Mouse (Mus musculus): ENCODE measurements around the gene Fam25c. TPM values are rescaled to one million over a fixed set of nuclear protein-coding genes. Genes with fewer than 3 reads are reported as not detected.
A peak's percentile ranks its signal among the peaks of the same experiment; 100 is the strongest.
"Not testable (repeated sequence)": the region's sequence is repeated elsewhere in the genome, so short reads cannot be mapped to it uniquely, and the experiment has no call there.

The Fam25c gene
- polyA plus RNA-seq, 1 experiment from 2014 or later: not detected

DNA sequence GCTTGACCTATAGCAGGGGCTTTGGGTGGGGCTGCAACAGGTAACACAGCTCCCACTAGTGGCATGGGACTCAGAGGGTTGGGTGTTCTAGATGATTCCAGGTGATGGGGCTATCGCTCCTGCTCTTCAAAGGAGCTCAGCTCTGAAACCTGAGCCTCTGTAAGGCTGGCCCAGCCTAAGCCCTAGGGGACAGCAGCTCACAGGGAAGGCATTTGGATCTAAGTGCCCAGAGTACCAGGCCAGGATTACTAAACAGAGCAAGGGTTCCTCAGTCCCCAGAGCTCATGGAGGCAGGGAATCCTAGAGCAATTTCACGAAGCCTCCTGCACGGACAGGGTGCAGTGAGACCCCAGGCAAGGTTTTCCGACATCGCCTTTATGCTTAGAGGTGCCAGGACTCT lies 20.7 kb upstream of the Fam25c start:
- no peak overlapping the region for H3K9ac ChIP-seq
- no peaks in the 10 kb centered on the region for H3K27me3 ChIP-seq
- H3K36me3 ChIP-seq (replicated peaks): no peaks in the 10 kb centered on the region
- no peak overlapping the region for H3K4me2 ChIP-seq
- ATAC-seq (ENCODE audit: low FRiP score): no peak
- no peak overlapping the region for H3K27ac ChIP-seq
- H3K4me3 ChIP-seq (replicated peaks): no peak overlapping the region
- no peaks in the 10 kb centered on the region for H3K9me3 ChIP-seq
- WGBS: 82% methylated on average over 5 of the region's 5 CpGs
- H3K4me1 ChIP-seq: peaks cover 12% of the 10 kb centered on the region

DNA sequence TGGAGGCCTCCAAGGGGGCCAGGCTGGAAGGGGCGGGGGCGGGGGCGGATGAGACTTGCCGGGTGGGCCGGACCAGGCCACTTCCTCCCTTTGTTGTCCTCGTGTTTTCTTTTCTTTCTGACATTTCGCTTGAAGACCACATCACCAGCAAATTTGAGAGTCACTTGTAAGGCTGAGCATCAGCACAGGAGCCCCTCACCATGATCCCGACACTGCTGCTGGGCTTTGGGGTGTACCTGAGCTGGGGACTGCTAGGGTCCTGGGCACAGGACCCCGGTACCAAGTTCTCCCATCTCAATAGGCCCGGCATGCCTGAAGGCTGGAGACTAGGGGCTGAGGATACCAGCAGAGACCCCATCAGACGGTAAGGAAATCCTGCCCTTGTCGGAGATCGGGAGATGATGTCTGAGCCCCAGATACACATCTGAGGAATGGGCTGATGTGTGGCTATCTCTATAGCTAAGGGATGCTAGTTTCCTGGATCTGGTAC lies 20.2 kb upstream of the Fam25c start, which contains the start of gene Mmrn2:
Gene Mmrn2 (plus strand): TSS at position 51 of the 490 bp plus-strand sequence.
- Histone ChIP-seq H3K4me1 (peaks cover 12% of the 10 kb centered on the region), H3K27ac (no peak within 1 kb of the TSS), H3K27me3 (no peaks in the 10 kb centered on the region), H3K9ac (no peak within 1 kb of the TSS), H3K4me2 (no peak within 1 kb of the TSS), H3K9me3 (no peaks in the 10 kb centered on the region), H3K4me3 (replicated peaks) (no peak within 1 kb of the TSS), H3K36me3 (replicated peaks) (no peaks in the 10 kb centered on the region)
- 86% methylated on average over 13 of the region's 13 CpGs for WGBS
- ATAC-seq (ENCODE audit: low FRiP score): no peak

DNA sequence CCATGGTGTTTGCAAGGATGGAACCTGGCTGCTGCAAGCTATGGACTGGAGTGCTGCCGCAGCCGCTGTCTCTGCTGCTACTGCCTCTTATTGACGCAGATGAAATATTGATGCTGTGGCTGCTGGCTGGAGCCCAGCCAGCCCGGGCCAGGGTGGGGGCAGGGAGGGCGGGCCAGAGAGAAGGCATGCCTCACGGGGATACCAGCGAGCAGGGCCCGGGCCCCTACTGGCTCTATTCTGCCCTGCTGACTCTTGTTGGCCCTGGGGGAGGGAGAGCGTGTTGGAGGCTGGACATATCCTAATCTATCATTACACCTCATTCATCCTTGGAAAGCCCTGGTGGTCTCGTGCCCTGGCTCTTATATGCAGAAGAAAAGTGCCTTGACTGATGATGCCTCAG lies 19.3 kb upstream of the Fam25c start, which contains the start of gene Sncg:
Gene Sncg (minus strand): TSS at position 213 of the 400 bp plus-strand sequence.
- H3K4me3 ChIP-seq (replicated peaks): no peak within 1 kb of the TSS
- no peak for ATAC-seq (ENCODE audit: low FRiP score)
- H3K9ac ChIP-seq: no peak within 1 kb of the TSS
- 82% methylated on average over 9 of the region's 10 CpGs for WGBS
- H3K36me3 ChIP-seq (replicated peaks): no peaks in the 10 kb centered on the region
- no peaks in the 10 kb centered on the region for H3K9me3 ChIP-seq
- no peak within 1 kb of the TSS for H3K27ac ChIP-seq
- peaks cover 12% of the 10 kb centered on the region for H3K4me1 ChIP-seq
- no peak within 1 kb of the TSS for H3K4me2 ChIP-seq
- H3K27me3 ChIP-seq: no peaks in the 10 kb centered on the region

DNA sequence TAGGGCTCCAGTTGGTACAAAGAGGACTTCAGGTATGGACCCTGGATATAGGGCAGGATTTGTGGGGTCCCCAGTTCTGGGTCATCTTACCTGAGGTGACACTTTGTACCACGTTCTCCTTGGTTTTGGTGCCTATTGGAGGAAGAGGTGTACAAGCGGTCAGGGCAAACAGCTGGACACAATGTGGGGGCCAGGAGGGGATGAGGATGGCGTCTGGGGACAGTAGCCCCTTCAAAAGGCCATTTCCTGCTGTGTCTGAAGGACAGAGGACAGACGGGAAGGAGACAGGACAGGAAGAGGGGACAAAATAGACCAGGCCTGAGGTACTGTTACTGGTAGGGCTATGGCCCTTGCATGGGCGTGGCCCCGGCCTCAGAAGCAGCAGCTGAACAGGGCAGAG lies 18.3 kb upstream of the Fam25c start:
- ATAC-seq (ENCODE audit: low FRiP score): no peak
- no peaks in the 10 kb centered on the region for H3K9me3 ChIP-seq
- no peak overlapping the region for H3K4me3 ChIP-seq (replicated peaks)
- no peaks in the 10 kb centered on the region for H3K27me3 ChIP-seq
- H3K4me1 ChIP-seq: peaks cover 6% of the 10 kb centered on the region
- WGBS: 81% methylated on average over 6 of the region's 6 CpGs
- H3K36me3 ChIP-seq (replicated peaks): no peaks in the 10 kb centered on the region
- H3K4me2 ChIP-seq: no peak overlapping the region
- H3K27ac ChIP-seq: no peak overlapping the region
- no peak overlapping the region for H3K9ac ChIP-seq

DNA sequence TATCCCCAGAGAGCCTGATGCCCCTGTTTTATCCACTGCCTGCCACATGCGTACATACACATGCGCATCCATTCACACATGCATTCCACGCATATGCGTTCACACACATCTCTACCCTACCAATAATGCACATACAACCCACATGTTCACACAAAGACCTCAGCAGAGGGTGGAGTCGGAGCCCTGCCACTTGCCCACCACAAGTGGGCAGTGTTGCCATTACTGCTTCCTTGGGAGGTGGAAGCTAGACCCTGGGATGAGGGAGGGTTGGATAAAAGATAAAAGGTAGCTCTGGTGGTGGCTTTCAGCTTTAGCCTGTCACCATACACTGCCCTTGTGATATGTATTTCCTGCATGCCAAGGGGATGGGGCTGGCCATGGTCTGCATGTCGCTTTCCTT lies 17.4 kb upstream of the Fam25c start:
- H3K4me2 ChIP-seq: no peak overlapping the region
- H3K27me3 ChIP-seq: no peaks in the 10 kb centered on the region
- no peaks in the 10 kb centered on the region for H3K36me3 ChIP-seq (replicated peaks)
- WGBS: 85% methylated on average over 6 of the region's 6 CpGs
- no peaks in the 10 kb centered on the region for H3K4me1 ChIP-seq
- no peak overlapping the region for H3K4me3 ChIP-seq (replicated peaks)
- no peak overlapping the region for H3K9ac ChIP-seq
- no peak overlapping the region for H3K27ac ChIP-seq
- no peaks in the 10 kb centered on the region for H3K9me3 ChIP-seq
- ATAC-seq (ENCODE audit: low FRiP score): peak; percentile 57; the same call in 1 of the 2 replicates

DNA sequence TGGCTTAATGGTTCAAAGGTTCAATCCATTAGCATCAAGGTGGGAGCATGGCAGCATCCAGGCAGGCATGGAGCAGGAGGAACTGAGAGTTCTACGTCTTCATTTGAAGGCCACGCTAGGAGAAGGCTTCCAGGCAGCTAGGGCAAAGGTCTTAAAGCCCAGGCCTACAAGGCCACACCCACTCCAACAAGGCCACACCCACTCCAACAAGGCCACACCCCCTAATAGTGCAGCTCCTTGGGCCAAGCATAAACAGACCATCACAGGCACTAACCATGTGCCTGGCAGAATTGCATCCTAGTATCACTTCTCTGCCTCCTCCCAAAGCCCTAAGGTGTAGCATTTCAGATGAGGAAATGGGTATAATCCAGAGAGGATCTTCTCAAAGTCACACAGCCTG lies 16.5 kb upstream of the Fam25c start:
- Histone ChIP-seq H3K27me3 (no peaks in the 10 kb centered on the region), H3K36me3 (replicated peaks) (no peaks in the 10 kb centered on the region), H3K9ac (no peak overlapping the region), H3K4me3 (replicated peaks) (no peak overlapping the region), H3K27ac (no peak overlapping the region), H3K4me1 (no peaks in the 10 kb centered on the region), H3K4me2 (no peak overlapping the region), H3K9me3 (no peaks in the 10 kb centered on the region)
- no peak for ATAC-seq (ENCODE audit: low FRiP score)
- WGBS: 100% methylated on average over 2 of the region's 2 CpGs

DNA sequence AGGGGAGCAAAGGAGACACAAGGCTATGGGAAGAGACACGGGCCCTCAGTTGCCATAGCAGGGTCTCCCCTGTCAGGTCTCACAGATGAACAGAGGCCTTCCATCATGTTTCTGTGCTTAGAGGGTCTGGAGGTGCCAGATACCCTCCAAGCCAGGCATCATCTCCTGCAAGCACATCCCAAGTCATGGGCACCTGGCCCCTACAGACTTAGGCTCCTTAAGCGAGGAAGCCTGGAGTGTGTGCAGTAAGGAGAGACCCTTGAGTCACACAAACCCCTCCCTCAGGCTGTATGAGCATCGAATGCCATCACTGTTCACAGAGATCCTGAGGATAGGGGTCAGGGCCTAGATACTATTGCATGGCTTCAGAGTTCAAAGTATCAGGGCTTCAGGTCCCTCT lies 15.7 kb upstream of the Fam25c start:
- H3K27me3 ChIP-seq: no peaks in the 10 kb centered on the region
- H3K36me3 ChIP-seq (replicated peaks): no peaks in the 10 kb centered on the region
- WGBS: 91% methylated on average over 3 of the region's 3 CpGs
- no peak overlapping the region for H3K9ac ChIP-seq
- no peaks in the 10 kb centered on the region for H3K9me3 ChIP-seq
- H3K27ac ChIP-seq: no peak overlapping the region
- H3K4me2 ChIP-seq: no peak overlapping the region
- no peak for ATAC-seq (ENCODE audit: low FRiP score)
- H3K4me1 ChIP-seq: no peaks in the 10 kb centered on the region
- H3K4me3 ChIP-seq (replicated peaks): no peak overlapping the region

DNA sequence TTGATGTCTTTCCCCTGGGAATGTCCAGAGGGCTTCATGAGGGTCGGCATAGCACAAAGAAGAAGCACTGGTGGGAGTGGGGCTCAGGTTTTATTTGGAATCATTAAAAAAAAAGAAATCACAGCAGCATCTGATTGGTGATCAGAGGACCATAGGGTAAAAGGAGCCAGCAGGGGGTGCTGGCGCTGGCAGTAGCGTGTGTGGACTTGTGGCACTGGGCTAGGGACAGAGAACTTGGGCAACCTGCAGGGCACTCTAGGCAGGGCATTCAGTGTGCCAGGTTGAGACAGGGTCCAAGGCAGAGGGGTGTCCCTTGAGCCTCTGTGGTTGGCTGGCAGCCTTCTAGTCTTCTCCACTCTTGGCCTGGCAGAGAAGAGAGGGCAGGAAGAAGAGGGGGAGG lies 15.0 kb upstream of the Fam25c start:
- ATAC-seq (ENCODE audit: low FRiP score): no peak
- H3K36me3 ChIP-seq (replicated peaks): no peaks in the 10 kb centered on the region
- H3K4me3 ChIP-seq (replicated peaks): no peak overlapping the region
- H3K9me3 ChIP-seq: no peaks in the 10 kb centered on the region
- H3K27ac ChIP-seq: no peak overlapping the region
- 57% methylated on average over 3 of the region's 3 CpGs for WGBS
- H3K4me2 ChIP-seq: no peak overlapping the region
- no peak overlapping the region for H3K9ac ChIP-seq
- H3K27me3 ChIP-seq: no peaks in the 10 kb centered on the region
- H3K4me1 ChIP-seq: no peaks in the 10 kb centered on the region

DNA sequence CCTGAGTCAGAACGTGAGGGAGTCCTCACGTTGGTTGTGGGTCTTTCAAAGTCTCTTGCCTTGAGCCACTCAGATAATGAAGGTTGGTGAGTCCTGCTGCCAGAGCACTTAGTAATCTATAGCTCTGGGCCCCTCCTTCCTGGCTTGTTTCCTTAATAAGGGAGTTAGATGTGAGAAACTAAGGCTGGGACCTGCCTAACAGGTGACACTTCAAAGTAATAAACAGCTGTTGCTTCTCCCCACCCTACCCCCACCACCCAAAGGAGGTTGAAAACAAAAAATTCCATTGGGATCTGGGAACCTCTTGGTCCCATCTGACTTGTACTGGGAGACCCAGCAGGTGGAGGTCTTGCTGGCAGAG lies 9.9 kb upstream of the Fam25c start:
- Histone ChIP-seq H3K27ac (no peak overlapping the region), H3K4me2 (no peak overlapping the region), H3K9ac (no peak overlapping the region), H3K9me3 (no peaks in the 10 kb centered on the region), H3K27me3 (peaks cover 16% of the 10 kb centered on the region), H3K4me1 (peaks cover 7% of the 10 kb centered on the region), H3K4me3 (replicated peaks) (no peak overlapping the region), H3K36me3 (replicated peaks) (no peaks in the 10 kb centered on the region)
- WGBS: 90% methylated on average over 2 of the region's 2 CpGs
- ATAC-seq (ENCODE audit: low FRiP score): no peak

DNA sequence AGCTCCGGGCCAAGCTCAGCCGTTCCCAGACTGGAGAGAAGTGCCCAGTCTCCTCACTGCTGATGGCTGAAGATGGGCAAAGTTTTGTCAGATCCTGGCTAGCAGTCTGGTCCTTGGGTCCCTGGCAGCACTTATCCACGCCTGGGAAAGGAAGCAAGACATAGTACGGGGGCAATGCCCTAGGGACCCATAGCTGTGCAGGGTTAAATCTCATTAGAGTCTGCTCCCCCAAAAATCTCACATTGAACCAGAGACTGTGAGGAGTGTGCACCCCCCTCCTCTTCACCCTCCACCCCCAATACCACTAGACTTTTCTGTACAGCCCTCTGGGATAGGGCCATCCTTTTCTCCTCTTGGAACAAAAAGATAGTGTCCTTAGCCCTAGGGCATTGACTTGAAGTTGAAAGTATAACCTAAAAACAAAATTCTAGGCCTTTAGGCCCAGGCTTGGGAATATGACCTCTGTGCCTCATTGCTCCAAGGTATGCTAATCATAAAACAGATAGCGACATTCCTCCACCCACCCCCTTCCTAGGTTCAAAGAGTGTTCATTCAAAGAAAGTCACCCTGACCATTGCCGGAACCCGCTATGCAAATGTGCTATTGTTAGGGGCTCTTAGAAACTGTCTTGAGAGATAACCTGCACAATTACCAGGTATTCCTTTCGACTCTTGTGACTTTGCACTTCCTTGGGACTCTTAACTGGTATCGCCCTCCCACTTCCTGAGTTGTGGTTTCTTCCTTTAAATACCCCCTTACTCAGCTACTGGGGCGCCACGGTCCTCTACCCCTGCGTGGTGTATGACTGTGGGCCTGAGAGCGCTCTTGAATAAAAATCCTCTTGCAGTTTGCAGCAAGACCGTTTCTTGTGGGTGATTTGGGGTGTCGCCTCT lies 9.3 kb upstream of the Fam25c start:
- H3K36me3 ChIP-seq (replicated peaks); H3K27ac ChIP-seq; H3K4me1 ChIP-seq; H3K9me3 ChIP-seq: not testable (repeated sequence)
- Histone ChIP-seq H3K27me3 (peaks cover 16% of the 10 kb centered on the region), H3K9ac (peak overlapping the region; percentile 49; the same call in 1 of the 2 replicates), H3K4me3 (replicated peaks) (peak overlapping the region; percentile 42), H3K4me2 (peak overlapping the region; percentile 71)
- peak; percentile 66 for ATAC-seq (ENCODE audit: low FRiP score)
- 75% methylated on average over 15 of the region's 15 CpGs for WGBS

DNA sequence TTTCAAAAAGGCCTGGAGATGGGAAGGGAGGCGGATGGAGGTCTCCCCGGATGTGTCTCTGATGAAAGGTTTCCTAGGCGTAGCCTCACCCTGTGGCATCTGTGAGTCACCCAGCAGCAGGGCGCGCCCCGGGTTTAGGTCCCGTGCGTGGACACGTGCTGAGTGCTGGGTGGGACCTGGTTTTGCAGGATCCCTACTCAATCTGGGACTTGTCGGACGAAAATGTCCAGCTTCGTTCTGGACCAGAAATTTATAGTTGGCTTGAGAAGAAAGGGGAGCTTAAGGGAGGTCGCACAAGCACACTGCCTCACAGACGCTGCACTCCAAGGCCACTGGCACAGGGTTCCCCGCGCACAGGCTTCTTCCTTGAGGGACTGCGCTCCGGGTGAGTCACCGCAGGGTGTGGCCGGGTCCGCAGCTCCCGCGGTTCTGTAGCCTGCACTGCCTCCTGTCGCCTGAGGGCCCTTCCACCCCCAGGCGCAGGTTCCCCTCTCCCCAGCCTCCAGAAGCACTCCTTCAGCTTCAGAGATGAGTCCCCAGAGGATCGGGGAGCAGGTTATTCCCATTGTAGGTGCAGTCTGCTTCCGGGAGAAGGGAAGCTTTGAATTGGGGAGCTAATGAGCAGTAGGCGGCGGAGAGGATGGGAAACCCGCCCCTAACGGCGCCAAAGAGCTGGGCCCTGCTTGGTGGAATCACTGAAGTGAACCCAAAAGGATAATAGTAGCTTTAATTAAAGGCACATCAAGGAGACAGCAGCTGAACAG lies 8.4 kb upstream of the Fam25c start:
- peak overlapping the region; percentile 42 for H3K4me3 ChIP-seq (replicated peaks)
- H3K36me3 ChIP-seq (replicated peaks): no peaks in the 10 kb centered on the region
- H3K4me2 ChIP-seq: peak overlapping the region; percentile 71
- peaks cover 16% of the 10 kb centered on the region for H3K27me3 ChIP-seq
- no peak overlapping the region for H3K27ac ChIP-seq
- ATAC-seq (ENCODE audit: low FRiP score): peak; percentile 78
- H3K9ac ChIP-seq: peak overlapping the region; percentile 49
- peaks cover 7% of the 10 kb centered on the region for H3K4me1 ChIP-seq
- under 1% methylated on average over 32 of the region's 32 CpGs for WGBS
- no peaks in the 10 kb centered on the region for H3K9me3 ChIP-seq

DNA sequence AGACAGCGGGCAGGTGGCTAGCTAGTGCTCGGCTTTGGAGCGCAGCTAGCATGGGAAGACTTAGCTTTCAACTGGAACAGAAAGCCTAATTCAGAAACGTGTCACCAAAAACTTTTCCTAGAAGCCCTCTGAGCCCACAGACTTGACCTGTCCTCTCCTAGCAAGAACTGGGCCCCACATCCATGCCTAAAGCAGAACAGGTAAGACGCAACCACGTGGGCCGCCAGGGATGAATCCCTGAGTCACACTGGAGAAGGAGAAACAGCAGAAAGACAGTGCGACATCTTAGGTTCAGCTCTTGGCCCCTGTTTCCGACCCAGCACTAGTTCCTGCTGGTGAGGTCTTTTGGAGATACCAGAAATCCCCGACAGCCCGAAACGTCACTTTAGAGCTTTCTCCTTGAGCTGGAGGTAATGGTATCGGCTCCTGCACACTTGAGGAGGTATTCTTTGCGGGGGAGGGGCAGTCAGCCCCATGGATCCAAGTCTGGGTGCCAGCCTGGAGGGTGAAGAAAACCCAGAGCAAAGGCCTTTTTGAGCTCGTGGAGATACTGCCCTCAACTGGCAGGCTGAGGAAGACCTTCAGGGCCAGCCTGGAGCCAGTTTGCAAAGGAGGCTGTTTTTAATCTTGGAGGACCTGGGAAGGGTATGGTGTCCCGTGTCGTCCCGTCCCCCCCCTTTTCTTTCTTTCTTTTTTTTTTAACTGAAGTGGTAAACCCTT lies 7.7 kb upstream of the Fam25c start:
- Histone ChIP-seq H3K27ac (no peak overlapping the region), H3K4me1 (peaks cover 7% of the 10 kb centered on the region), H3K4me3 (replicated peaks) (peak overlapping the region; percentile 42), H3K27me3 (peaks cover 16% of the 10 kb centered on the region), H3K36me3 (replicated peaks) (no peaks in the 10 kb centered on the region), H3K4me2 (peak overlapping the region; percentile 71), H3K9me3 (no peaks in the 10 kb centered on the region), H3K9ac (no peak overlapping the region)
- ATAC-seq (ENCODE audit: low FRiP score): peak; percentile 62
- 31% methylated on average over 18 of the region's 18 CpGs for WGBS
